Comparison of ENCODE assay signal across 8 mouse cellular contexts in genomic region chr10:29313064-29313638, GRCm38 (mm10). TPM values are rescaled to one million over a fixed set of nuclear protein-coding genes. Genes with fewer than 3 reads are reported as not detected.
DNase-seq lines count a peak whose midpoint lies in the region; ATAC-seq and TF ChIP-seq lines count a peak whose summit lies in the region.

TSS of gene Echdc1 (plus strand) at chr10:29313166.

- peak within 1 kb of the TSS; percentile 62 for H3K4me2 ChIP-seq in lung, postnatal 0 days (replicated peaks; ENCODE audit: low read depth, low read length)

- H3K4me3 ChIP-seq in hindbrain, embryonic 10.5 days = peak within 1 kb of the TSS; percentile 71
- H3K4me3 ChIP-seq in lung, postnatal 0 days (ENCODE audit: low read depth, low read length) = peak within 1 kb of the TSS; percentile 77

- peak; percentile 80 for DNase-seq in MEL-GATA-1-ER (ENCODE audit: extremely low read depth, low read depth)
- peak; percentile 84 for DNase-seq in cerebellum, adult 8-10 months
- DNase-seq in hindbrain, embryonic 10.5 days (ENCODE audit: low spot score) = peak; percentile 89
- DNase-seq in layer of hippocampus, adult 9-11 months = peak; percentile 84
- DNase-seq in lung, postnatal 0 days (ENCODE audit: low spot score) = peak; percentile 95
- peak; percentile 76 for DNase-seq in ovary, postnatal 14 days (ENCODE audit: low spot score)
- DNase-seq in thymus, postnatal 14 days = peak; percentile 86

- no peaks in the 10 kb centered on the region for H3K36me3 ChIP-seq in hindbrain, embryonic 10.5 days
- H3K36me3 ChIP-seq in lung, postnatal 0 days (ENCODE audit: insufficient read depth, low read length) = no peaks in the 10 kb centered on the region

- H3K27me3 ChIP-seq in hindbrain, embryonic 10.5 days (ENCODE audit: insufficient read depth, poor library complexity, severe bottlenecking) = no peaks in the 10 kb centered on the region
- H3K27me3 ChIP-seq in lung, postnatal 0 days (replicated peaks; ENCODE audit: insufficient read depth, low read length) = no peaks in the 10 kb centered on the region

- peak within 1 kb of the TSS; percentile 66 for H3K9ac ChIP-seq in lung, postnatal 0 days (replicated peaks; ENCODE audit: low read depth)

- peaks cover 14% of the 10 kb centered on the region for H3K4me1 ChIP-seq in hindbrain, embryonic 10.5 days (replicated peaks)
- peaks cover 7% of the 10 kb centered on the region; the same call in 1 of the 2 replicates for H3K4me1 ChIP-seq in lung, postnatal 0 days (ENCODE audit: insufficient read depth, low read depth, low read length)

- ATAC-seq in frontal cortex, adult (ENCODE audit: low TSS enrichment) = peak; percentile 96
- ATAC-seq in lung, postnatal 0 days = peak; percentile 98

- H3K27ac ChIP-seq in hindbrain, embryonic 10.5 days = peak within 1 kb of the TSS; percentile 96
- peak within 1 kb of the TSS; percentile 88 for H3K27ac ChIP-seq in lung, postnatal 0 days (ENCODE audit: low read length)

- WGBS in hindbrain, embryonic 10.5 days = under 1% methylated on average over 49 of the region's 49 CpGs
- WGBS in lung, postnatal 0 days = 0% methylated on average over 44 of the region's 49 CpGs

- no peak for TF ChIP-seq EP300 in lung, postnatal 0 days (IDR thresholded peaks at IDR 0.05)

- no peaks in the 10 kb centered on the region for H3K9me3 ChIP-seq in hindbrain, embryonic 10.5 days
- H3K9me3 ChIP-seq in lung, postnatal 0 days (ENCODE audit: low read length) = no peaks in the 10 kb centered on the region

- TF ChIP-seq CTCF in lung, postnatal 0 days (IDR thresholded peaks at IDR 0.05) = peak; percentile 91

RNA-seq across cellular contexts. Expression of gene Echdc1, which starts in this region (rescaled TPM):
- polyA plus RNA-seq in hindbrain, embryonic 10.5 days (2016; fragmentation: Nextera tagmentation; extraction: Ambion mirVana) = 20.2 and 27.8 TPM in 2 replicates
- 14.7 and 15.1 TPM in 2 replicates for polyA plus RNA-seq in lung, postnatal 0 days (2015; fragmentation: Nextera tagmentation; extraction: Ambion mirVana)

Comparison
In these comparisons a context has a peak if more than half of its experiments do, and no peak if none do; other contexts are left out.
1. Peak in every context shown above with its lines: DNase-seq, ATAC-seq, H3K4me3 ChIP-seq and H3K27ac ChIP-seq.